Mouse (Mus musculus) layer of hippocampus, postnatal 36 days (tissue): ENCODE measurements around the gene Hao1. TPM values are rescaled to one million over a fixed set of nuclear protein-coding genes. Genes with fewer than 3 reads are reported as not detected.

ENCODE experiments used
- DNase-seq, 2 experiments: peaks; one replicate each; pipeline ENCODE4 v3.0.0; 2022
- total RNA-seq, 2 experiments: library from RNA; stranded (reverse); gene quantifications; 2 replicates each; pipeline ENCODE4 v1.2.3; 2021

Hao1 gene
- total RNA-seq, 2 experiments from 2014 or later = not detected

DNA sequence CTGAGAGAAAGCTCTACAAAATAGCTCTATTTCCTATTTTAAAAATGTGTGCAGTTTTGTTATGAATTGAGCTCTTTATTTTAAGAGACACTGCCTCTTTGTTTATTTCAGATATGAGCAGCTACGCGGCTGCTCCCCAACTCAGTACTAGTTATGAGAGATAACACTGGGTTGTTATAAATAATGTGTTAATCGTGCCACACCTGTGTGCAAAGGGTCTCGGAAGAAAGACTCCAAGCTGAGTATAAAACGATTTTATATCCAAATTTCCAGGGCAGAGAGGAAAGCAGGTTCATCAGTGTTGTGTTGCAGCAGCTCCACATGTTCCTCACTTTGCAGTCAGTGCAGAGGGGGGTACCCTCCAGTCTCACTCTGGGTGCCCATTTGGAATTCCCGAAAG is 91.8 kb downstream of the Hao1 start:
- DNase-seq = no peak

DNA sequence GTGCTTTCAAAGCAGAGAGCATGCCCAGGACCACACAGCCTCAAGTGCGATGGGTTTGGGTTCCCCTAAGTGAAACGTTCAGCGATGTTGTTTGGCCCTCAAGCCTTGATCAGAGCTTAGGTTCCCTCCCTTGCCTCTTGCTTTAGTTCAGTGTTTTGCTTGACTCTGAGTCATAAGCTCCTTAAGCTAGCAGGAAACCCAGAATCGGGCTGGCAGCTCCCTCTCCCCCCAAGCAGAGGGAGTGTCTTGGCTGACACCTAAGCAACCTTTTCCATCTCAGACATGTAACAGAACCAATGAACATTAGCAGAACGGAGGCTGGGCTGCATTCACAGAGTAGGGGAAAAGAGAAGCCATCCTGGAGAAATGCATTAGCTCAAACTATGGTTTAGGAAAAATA is 93.3 kb downstream of the Hao1 start:
- no peak for DNase-seq

DNA sequence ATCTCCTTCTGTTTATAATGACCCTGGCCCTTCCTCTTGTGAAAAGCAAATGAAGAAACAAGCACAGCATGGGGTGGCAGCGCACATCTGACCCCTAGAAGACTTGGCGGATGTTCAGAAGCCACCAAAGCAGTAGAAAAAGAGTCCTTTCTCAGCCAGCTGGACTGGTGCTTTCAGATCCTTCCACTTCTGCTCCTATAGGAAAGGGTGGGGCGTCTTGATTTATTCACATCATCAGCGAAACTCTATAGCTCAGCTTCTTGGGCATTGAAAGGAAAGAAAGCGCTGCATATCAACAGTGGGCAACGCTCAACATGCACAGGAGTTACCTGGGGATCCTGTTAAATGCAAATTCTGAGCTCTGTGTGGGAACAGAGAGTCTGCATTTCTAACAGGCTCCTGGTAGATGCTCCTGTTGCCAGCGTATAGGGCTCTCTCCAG is 98.1 kb downstream of the Hao1 start:
- DNase-seq = no peak

DNA sequence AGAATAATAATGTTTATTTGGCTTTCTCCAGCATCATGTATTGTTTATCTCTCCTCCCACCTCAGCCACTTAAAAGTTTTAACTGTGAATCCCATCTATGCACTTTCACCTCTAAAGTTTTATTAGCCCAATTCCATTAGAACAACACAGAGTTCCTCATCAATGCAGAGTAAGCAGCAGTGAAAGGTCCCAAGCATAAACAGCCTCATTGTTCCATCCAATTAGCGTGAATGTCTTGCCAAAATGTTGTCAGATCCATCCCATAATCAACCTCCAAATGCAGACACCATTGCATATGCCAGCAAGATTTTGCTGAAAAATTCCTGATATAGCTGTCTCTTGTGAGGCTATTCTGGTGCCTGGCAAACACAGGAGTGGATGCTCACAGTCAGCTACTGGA is 101.4 kb downstream of the Hao1 start:
- no peak for DNase-seq

DNA sequence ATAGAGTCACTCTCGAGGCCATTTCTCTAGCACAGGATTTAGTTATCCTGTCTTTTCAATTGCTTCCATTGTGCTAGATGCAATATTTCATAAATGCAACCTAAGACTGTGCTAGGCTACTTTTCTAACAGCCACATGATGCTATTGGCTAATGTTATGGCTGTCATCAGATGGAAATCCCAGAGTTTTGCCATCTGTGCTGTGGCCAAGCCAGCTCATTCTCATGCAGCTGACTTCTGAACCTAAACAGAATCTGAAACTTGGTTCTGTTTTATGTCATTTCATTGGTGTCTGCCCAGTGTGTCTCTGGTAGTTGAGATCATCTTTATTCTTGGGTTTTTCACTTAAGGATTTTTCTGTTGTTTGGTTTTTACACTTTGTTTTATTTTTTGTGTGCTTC is 103.2 kb downstream of the Hao1 start:
- no peak for DNase-seq

Other genes with a start within 250 kb of the Hao1 start
- gene Tmx4, start 89.8 kb upstream of the Hao1 start, total RNA-seq = 100 to 1,000 TPM; 156 to 164 TPM
- 100 to 1,000 TPM; 152 TPM for gene Plcb1, start 231.7 kb upstream of the Hao1 start, total RNA-seq